Mouse (Mus musculus): Measurements from ENCODE around the gene Atp4a. TPM values are rescaled to one million over a fixed set of nuclear protein-coding genes. Genes with fewer than 3 reads are reported as not detected.
A peak's percentile ranks its signal among the peaks of the same experiment; 100 is the strongest.

Gene Atp4a
- not detected for total RNA-seq (2021)
- long read RNA-seq, experiment 1: 0 reads
- long read RNA-seq, experiment 2: 0 reads

DNA sequence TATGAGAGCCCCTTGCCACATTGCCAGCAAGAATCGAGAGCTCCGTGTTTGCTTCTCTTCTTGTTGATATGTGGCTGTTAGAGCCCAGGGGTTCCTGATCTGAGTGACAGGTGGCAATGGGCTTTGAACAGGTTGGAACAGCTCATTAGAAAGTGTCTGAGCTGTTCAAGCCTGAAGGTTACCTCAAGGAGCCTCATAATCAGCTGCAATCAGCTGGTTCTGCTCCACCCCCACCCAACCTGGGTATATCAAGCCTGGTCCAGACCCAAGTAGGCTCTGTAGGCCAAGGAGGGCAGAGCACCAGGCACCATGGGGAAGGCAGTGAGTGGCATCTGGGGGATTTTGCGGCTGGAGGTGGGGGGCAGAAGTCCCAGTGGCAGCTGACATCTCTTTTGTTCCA is at the start of gene Atp4a:
TSS of gene Atp4a (plus strand) at position 268 of the 400 bp plus-strand sequence.
- DNase-seq (ENCODE audit: low spot score in 2 of 2): no peak

DNA sequence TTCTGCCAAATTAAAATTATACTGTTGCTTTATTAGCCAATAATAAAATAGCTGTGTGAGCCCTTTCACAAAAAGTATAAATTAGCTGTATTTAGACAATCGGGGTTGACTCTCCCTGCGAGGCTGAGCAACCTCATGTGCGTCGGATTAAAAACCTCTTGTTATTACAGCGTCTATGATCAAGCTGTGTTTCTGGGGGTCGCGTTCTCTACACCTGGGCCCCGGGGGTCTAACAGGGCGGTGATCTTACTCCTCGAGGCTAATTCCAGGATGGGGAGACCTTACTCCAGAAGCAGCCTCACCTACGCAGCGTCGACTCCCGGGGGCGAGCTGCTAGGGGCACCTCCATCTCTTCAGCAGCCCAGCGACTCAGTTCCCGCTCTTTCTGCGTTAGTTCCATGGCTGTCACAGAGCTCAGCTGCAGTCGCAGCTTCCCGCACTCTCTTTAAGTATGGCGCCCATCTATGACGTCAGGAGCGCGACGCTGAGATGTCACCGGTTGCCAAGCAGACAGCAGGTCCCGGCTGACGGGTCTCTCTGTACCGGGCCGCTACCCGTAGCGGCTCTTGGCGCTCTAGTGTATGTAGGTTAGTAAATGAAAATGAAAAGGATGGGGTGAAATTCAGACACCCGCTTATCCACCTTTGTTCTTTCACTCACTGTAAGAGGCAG is 47.3 kb upstream of the Atp4a start, which contains the start of gene Haus5:
TSS of gene Haus5 (minus strand) at position 466 of the 672 bp plus-strand sequence.
- peak; percentile 68 to 86 for DNase-seq (ENCODE audit: low spot score in 2 of 2)

- DNase-seq (ENCODE audit: low spot score in 2 of 2): no peak
These were observed 46.7 kb upstream of the Atp4a start for GRCm38 (mm10) chr7:30665321-30665720.

- no peak for DNase-seq (ENCODE audit: low spot score in 2 of 2)
These were observed 42.8 kb upstream of the Atp4a start for GRCm38 (mm10) chr7:30669229-30669628.

GRCm38 (mm10) chr7:30671480-30671879 is 40.5 kb upstream of the Atp4a start, which contains the start of gene Pmis2:
Gene Pmis2 (minus strand): TSS chr7:30671605.
- DNase-seq (ENCODE audit: low spot score in 2 of 2): no peak

GRCm38 (mm10) chr7:30678263-30678975 is 33.6 kb upstream of the Atp4a start:
- DNase-seq (ENCODE audit: low spot score in 2 of 2): peak in 1 of 2 experiments; percentile 30

DNA sequence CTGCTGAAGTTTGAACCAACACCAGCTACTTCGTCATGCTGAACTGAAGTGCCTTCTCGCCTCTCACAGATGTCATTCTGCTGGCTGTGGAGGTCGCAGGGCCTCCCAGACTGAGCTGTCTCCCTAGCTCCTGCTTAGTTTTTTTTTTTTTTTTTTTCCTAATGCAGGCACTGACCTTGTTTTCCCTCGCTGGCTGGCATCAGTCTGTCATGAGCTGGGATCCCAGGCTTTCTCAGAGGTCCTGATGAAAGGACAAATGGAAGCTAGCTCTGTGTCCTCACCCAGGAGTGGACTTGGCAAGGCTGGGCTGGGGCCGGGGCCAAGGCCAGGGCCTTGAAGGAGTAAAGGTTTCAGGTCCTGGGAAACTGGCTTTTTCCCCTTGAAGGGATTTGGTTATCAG is 30.1 kb upstream of the Atp4a start:
- no peak for DNase-seq (ENCODE audit: low spot score in 2 of 2)

GRCm38 (mm10) chr7:30683425-30683824 is 28.6 kb upstream of the Atp4a start:
- DNase-seq (ENCODE audit: low spot score in 2 of 2): no peak

DNA sequence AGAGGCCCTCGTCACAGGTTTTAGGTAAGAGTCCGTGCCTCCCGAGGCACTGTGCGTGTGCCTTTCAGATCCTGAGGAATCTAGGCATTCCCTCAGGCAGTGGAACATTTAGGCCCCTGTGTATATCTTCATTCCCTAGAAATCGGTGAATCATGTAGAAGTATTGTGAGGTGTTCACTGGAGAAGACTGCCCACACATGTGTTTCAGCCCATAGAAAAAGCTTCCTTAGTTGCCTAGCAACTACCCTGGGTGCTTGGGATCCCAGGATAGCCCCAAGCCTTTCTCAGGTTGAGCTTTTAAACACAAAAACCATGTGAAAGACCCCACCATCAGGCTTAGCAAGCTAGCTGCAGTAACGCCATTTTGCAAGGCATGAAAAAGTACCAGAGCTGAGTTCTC is 23.7 kb upstream of the Atp4a start:
- no peak for DNase-seq (ENCODE audit: low spot score in 2 of 2)

- DNase-seq (ENCODE audit: low spot score in 2 of 2): no peak
These were observed 13.9 kb upstream of the Atp4a start for GRCm38 (mm10) chr7:30698101-30698500.

GRCm38 (mm10) chr7:30698589-30698988 is 13.4 kb upstream of the Atp4a start, which contains the start of gene 2200002J24Rik:
Gene 2200002J24Rik (plus strand): TSS chr7:30698926.
- DNase-seq (ENCODE audit: low spot score in 2 of 2): no peak

DNA sequence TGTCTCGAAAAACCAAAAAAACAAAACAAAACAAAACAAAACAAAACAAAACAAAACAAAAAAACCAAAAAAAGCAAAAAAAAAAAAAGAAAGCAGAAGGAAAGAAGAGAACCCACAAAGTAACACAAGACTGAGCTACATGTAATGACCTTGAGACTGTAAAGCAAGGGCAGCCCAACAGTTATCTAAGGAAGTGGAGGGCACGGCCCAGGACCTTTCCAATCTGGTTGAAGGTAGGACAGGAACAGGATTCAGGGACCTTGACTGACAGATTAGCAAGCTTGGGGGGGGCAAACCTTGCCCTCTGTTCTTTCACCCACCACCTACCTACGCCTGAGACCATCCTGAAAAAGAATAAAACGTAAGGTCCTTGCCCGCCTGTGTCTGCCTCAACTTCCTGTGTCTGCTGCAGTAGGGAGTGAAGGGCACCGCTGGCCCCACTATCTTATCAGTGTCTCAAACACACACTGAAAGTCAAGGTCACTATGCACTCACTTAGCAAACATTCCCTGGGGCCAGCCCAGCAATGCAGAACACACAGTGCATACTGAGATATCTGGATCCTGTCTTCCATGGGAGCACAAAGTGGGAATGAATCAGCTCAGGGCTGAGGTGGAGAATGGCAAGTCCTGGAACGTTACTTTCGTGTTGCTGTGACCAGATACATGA is 5.7 kb upstream of the Atp4a start:
- DNase-seq (ENCODE audit: low spot score in 2 of 2): no peak

- DNase-seq (ENCODE audit: low spot score in 2 of 2): no peak
These were observed 4.6 kb upstream of the Atp4a start for GRCm38 (mm10) chr7:30707441-30707840.

GRCm38 (mm10) chr7:30717006-30717715 is 5.2 kb downstream of the Atp4a start:
- peak in 1 of 2 experiments; percentile 29 for DNase-seq (ENCODE audit: low spot score in 2 of 2)

- no peak for DNase-seq (ENCODE audit: low spot score in 2 of 2)
These were observed 5.7 kb downstream of the Atp4a start for GRCm38 (mm10) chr7:30717716-30718046.

GRCm38 (mm10) chr7:30719669-30720068 is 7.7 kb downstream of the Atp4a start:
- no peak for DNase-seq (ENCODE audit: low spot score in 2 of 2)

DNA sequence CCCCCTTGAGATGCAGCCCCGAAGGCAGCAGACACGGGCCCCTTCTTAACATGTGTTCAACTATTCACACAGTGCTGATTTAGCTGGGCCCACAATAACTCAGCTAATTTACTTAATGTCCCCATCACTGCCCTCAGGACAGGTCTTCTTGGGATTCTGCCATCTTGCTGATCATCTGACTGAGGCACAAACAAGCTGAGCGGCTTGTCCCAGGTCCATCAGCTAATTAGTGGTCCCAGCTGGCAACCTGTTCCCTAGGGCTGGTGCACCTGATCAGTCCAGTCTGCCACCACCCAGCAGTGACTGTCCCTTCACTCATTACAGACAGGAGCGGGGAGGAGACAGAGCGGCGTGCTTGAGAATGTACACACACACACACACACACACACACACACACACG is 9.3 kb downstream of the Atp4a start:
- DNase-seq (ENCODE audit: low spot score in 2 of 2): no peak

DNA sequence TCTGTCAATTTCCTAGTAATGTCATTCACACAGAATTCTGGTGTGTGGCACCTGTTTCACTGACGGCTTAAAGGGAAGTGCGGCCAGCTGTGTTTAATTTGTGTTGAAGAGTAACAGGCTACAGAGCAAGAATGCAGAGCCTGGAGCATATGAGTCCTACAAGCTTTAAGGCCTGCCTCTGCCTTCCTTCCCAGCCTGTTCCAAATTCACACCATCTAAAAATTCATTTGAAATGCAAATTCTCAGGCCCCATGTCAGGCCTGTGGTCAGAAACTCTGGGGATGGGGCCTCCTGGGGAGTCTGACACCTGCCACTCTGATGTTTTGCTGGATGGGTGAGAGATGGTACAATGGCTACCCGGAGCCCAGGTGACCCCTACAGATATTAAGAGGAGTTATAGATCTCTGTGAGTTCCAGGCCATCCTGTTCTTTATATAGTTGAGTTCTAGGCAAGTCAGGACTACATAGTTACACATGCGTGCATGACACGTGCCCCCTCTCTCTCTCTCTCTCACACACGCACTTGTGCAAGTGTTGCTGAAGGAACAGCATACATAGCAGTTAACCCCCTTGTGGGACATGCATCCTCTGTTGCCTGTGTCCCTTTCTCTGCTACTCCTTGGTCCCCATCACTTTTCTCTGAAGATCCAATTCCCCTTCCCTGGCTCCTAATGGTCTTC is 11.4 kb downstream of the Atp4a start:
- DNase-seq (ENCODE audit: low spot score in 2 of 2): no peak

GRCm38 (mm10) chr7:30728214-30728613 is 16.2 kb downstream of the Atp4a start:
- DNase-seq (ENCODE audit: low spot score in 2 of 2): no peak

DNA sequence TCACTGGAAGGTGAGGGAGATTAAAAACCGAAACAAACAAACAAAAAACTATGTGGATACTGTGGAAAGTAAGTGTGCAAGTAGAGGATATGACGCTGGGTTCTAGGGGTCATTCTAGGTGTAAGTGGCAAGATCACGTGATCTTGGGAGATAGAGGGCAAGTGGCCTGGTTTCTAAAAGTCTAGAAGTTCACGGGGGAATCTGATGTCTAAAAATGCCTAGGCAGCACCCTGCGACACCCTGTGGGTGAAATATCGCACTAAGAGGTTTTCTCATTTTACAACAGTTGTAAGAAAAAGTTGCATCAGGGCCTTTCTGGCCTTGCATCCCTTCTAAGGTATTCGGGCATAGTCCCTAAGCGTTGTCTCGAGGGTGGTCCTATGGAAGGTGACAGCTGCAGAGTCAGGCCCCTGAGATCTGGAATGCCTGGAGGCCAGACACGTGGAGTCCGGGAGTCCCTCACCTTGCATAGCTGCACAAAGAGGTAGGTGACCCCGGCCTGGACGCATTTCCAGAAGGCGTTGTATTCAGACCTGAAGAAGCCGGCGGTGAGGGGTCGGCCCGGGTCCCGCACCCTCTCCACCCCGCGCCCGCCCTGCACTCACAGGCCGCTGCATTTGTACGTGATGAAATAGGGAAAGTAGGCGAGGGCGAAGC is 16.9 kb downstream of the Atp4a start:
- no peak for DNase-seq (ENCODE audit: low spot score in 2 of 2)
